Comparison of ENCODE assay signal across 22 mouse cellular contexts in genomic region chr16:31423368-31423767, GRCm38 (mm10).
"Had no signal": no experiment of that assay in that cellular context is flagged by ENCODE, and none has a peak within 500 bp of the region (broad histone marks: within the 10 kb centered on the region; RNA-seq: fewer than 3 reads in every experiment).

No protein-coding gene starts in this region.

- H3K27me3 ChIP-seq: neural tube, embryonic 15.5 days had no signal

- H3K4me3 ChIP-seq: layer of hippocampus, adult 2 months; limb, embryonic 10.5 days; limb, embryonic 13.5 days; lung, embryonic 15.5 days; midbrain, embryonic 15.5 days; neural tube, embryonic 12.5 days; neural tube, embryonic 15.5 days had no signal

- H3K36me3 ChIP-seq: limb, embryonic 10.5 days; limb, embryonic 13.5 days; lung, embryonic 15.5 days; midbrain, embryonic 15.5 days; neural tube, embryonic 12.5 days; neural tube, embryonic 15.5 days had no signal

- DNase-seq: kidney, adult 2 months; kidney, postnatal 25 days; layer of hippocampus, adult 9-11 months; lung, adult 18-20 months; lung, postnatal 10 days; lung, postnatal 4 days; right cerebral cortex, adult 18-20 months; right cerebral cortex, postnatal 14 days; right cerebral cortex, postnatal 4 days; thymus, adult 2 months; thymus, postnatal 14 days; thymus, postnatal 4 days had no signal

- H3K27ac ChIP-seq: kidney, postnatal 0 days; layer of hippocampus, adult 2 months; limb, embryonic 10.5 days; limb, embryonic 13.5 days; lung, embryonic 15.5 days; midbrain, embryonic 15.5 days; neural tube, embryonic 12.5 days; neural tube, embryonic 15.5 days; stomach, postnatal 0 days had no signal

- H3K9ac ChIP-seq: limb, embryonic 13.5 days; lung, embryonic 15.5 days; midbrain, embryonic 15.5 days; neural tube, embryonic 12.5 days; neural tube, embryonic 15.5 days had no signal

- H3K9me3 ChIP-seq: limb, embryonic 10.5 days; limb, embryonic 13.5 days; lung, embryonic 15.5 days; midbrain, embryonic 15.5 days; neural tube, embryonic 12.5 days; neural tube, embryonic 15.5 days had no signal

- H3K4me1 ChIP-seq: neural tube, embryonic 12.5 days had no signal

- ATAC-seq: midbrain, embryonic 15.5 days had no signal

- H3K4me2 ChIP-seq: limb, embryonic 13.5 days; lung, embryonic 15.5 days; midbrain, embryonic 11.5 days; midbrain, embryonic 15.5 days; neural tube, embryonic 12.5 days; neural tube, embryonic 15.5 days had no signal
